Mouse (Mus musculus): Measurements from ENCODE around the gene Dnajc25. TPM values are rescaled to one million over a fixed set of nuclear protein-coding genes. Genes with fewer than 3 reads are reported as not detected.

The Dnajc25 gene
- total and polyA plus RNA-seq, 3 experiments = 5.3 to 22.1 (median 18.1) TPM

GRCm38 (mm10) chr4:58989303-58989898 lies 5.5 kb upstream of the Dnajc25 start:
- Histone ChIP-seq H3K9ac (ENCODE audit: low read depth, low read length) (no peak overlapping the region), H3K4me1 (ENCODE audit: control insufficient read depth, insufficient read depth, low read length) (peaks cover 1% of the 10 kb centered on the region; the same call in 1 of the 2 replicates), H3K79me2 (replicated peaks; ENCODE audit: control insufficient read depth, insufficient read depth, low read length) (no peaks in the 10 kb centered on the region), H3K36me3 (ENCODE audit: control insufficient read depth, insufficient read depth, low read length) (no peaks in the 10 kb centered on the region), H3K4me3 (no peak overlapping the region), H3K27me3 (ENCODE audit: control insufficient read depth, insufficient read depth, low read length) (no peaks in the 10 kb centered on the region), H3K27ac (no peak overlapping the region)
- intact Hi-C loops (cut with DNase I) = loop anchor here (5.0 kb wide), 1 partner anchor 198 kb away; the partner anchor contains the start of gene Ugcg
- 68% methylated on average over 7 of the region's 7 CpGs for WGBS
- DNase-seq = no peak
- TF ChIP-seq POLR2A (IDR thresholded peaks at IDR 0.05; ENCODE audit: insufficient read depth, low read depth, low read length) (no peak), CTCF (IDR thresholded peaks at IDR 0.05) (no peak), EP300 (IDR thresholded peaks at IDR 0.05; ENCODE audit: insufficient read depth, low read depth, low read length) (no peak)

- H3K27me3 ChIP-seq (ENCODE audit: control insufficient read depth, insufficient read depth, low read length) = no peaks in the 10 kb centered on the region
- H3K79me2 ChIP-seq (replicated peaks; ENCODE audit: control insufficient read depth, insufficient read depth, low read length) = no peaks in the 10 kb centered on the region
- intact Hi-C loops (cut with DNase I) = no loop called here
- H3K4me3 ChIP-seq = no peak overlapping the region
- H3K9ac ChIP-seq (ENCODE audit: low read depth, low read length) = no peak overlapping the region
- H3K4me1 ChIP-seq (ENCODE audit: control insufficient read depth, insufficient read depth, low read length) = no peaks in the 10 kb centered on the region
- DNase-seq = no peak
- 87% methylated on average over 17 of the region's 17 CpGs for WGBS
- H3K36me3 ChIP-seq (ENCODE audit: control insufficient read depth, insufficient read depth, low read length) = no peaks in the 10 kb centered on the region
- no peak for TF ChIP-seq EP300 (IDR thresholded peaks at IDR 0.05; ENCODE audit: insufficient read depth, low read depth, low read length)
- TF ChIP-seq CTCF (IDR thresholded peaks at IDR 0.05) = no peak
- no peak for TF ChIP-seq POLR2A (IDR thresholded peaks at IDR 0.05; ENCODE audit: insufficient read depth, low read depth, low read length)
- no peak overlapping the region for H3K27ac ChIP-seq
Measured at GRCm38 (mm10) chr4:58990609-58991434, 4.0 kb upstream of the Dnajc25 start.

- WGBS = 56% methylated on average over 5 of the region's 5 CpGs
- intact Hi-C loops (cut with DNase I) = no loop called here
- no peak for TF ChIP-seq EP300 (IDR thresholded peaks at IDR 0.05; ENCODE audit: insufficient read depth, low read depth, low read length)
- Histone ChIP-seq H3K27ac (no peak overlapping the region), H3K27me3 (ENCODE audit: control insufficient read depth, insufficient read depth, low read length) (no peaks in the 10 kb centered on the region), H3K79me2 (replicated peaks; ENCODE audit: control insufficient read depth, insufficient read depth, low read length) (no peaks in the 10 kb centered on the region), H3K36me3 (ENCODE audit: control insufficient read depth, insufficient read depth, low read length) (no peaks in the 10 kb centered on the region), H3K4me3 (no peak overlapping the region), H3K9ac (ENCODE audit: low read depth, low read length) (no peak overlapping the region), H3K4me1 (ENCODE audit: control insufficient read depth, insufficient read depth, low read length) (no peaks in the 10 kb centered on the region)
- no peak for DNase-seq
Measured at GRCm38 (mm10) chr4:58992195-58992594, 2.7 kb upstream of the Dnajc25 start.

- intact Hi-C loops (cut with DNase I) = no loop called here
- 56% methylated on average over 8 of the region's 8 CpGs for WGBS
- no peak for DNase-seq
- Histone ChIP-seq H3K27ac (no peak overlapping the region), H3K36me3 (ENCODE audit: control insufficient read depth, insufficient read depth, low read length) (no peaks in the 10 kb centered on the region), H3K79me2 (replicated peaks; ENCODE audit: control insufficient read depth, insufficient read depth, low read length) (no peaks in the 10 kb centered on the region), H3K9ac (ENCODE audit: low read depth, low read length) (no peak overlapping the region), H3K4me3 (no peak overlapping the region), H3K4me1 (ENCODE audit: control insufficient read depth, insufficient read depth, low read length) (no peaks in the 10 kb centered on the region), H3K27me3 (ENCODE audit: control insufficient read depth, insufficient read depth, low read length) (no peaks in the 10 kb centered on the region)
- no peak for TF ChIP-seq CTCF (IDR thresholded peaks at IDR 0.05)
- TF ChIP-seq POLR2A (IDR thresholded peaks at IDR 0.05; ENCODE audit: insufficient read depth, low read depth, low read length) = no peak
- no peak for TF ChIP-seq EP300 (IDR thresholded peaks at IDR 0.05; ENCODE audit: insufficient read depth, low read depth, low read length)
Measured at GRCm38 (mm10) chr4:58995251-58995693, 410 bp downstream of the Dnajc25 start.

GRCm38 (mm10) chr4:58997081-58997480 lies 2.2 kb downstream of the Dnajc25 start:
- intact Hi-C loops (cut with DNase I) = no loop called here
- TF ChIP-seq EP300 (IDR thresholded peaks at IDR 0.05; ENCODE audit: insufficient read depth, low read depth, low read length) = no peak
- no peak for TF ChIP-seq POLR2A (IDR thresholded peaks at IDR 0.05; ENCODE audit: insufficient read depth, low read depth, low read length)
- no peak for TF ChIP-seq CTCF (IDR thresholded peaks at IDR 0.05)
- Histone ChIP-seq H3K36me3 (ENCODE audit: control insufficient read depth, insufficient read depth, low read length) (no peaks in the 10 kb centered on the region), H3K27me3 (ENCODE audit: control insufficient read depth, insufficient read depth, low read length) (no peaks in the 10 kb centered on the region), H3K27ac (no peak overlapping the region), H3K79me2 (replicated peaks; ENCODE audit: control insufficient read depth, insufficient read depth, low read length) (no peaks in the 10 kb centered on the region), H3K4me3 (no peak overlapping the region), H3K4me1 (ENCODE audit: control insufficient read depth, insufficient read depth, low read length) (no peaks in the 10 kb centered on the region), H3K9ac (ENCODE audit: low read depth, low read length) (no peak overlapping the region)
- 54% methylated on average over 5 of the region's 5 CpGs for WGBS
- DNase-seq = no peak

GRCm38 (mm10) chr4:58998688-58999087 lies 3.8 kb downstream of the Dnajc25 start:
- no peak overlapping the region for H3K9ac ChIP-seq (ENCODE audit: low read depth, low read length)
- intact Hi-C loops (cut with DNase I) = loop anchor here (1.0 kb wide), 1 partner anchor 13 kb away; no protein-coding TSS in a partner anchor
- no peak for DNase-seq
- H3K79me2 ChIP-seq (replicated peaks; ENCODE audit: control insufficient read depth, insufficient read depth, low read length) = no peaks in the 10 kb centered on the region
- H3K36me3 ChIP-seq (ENCODE audit: control insufficient read depth, insufficient read depth, low read length) = no peaks in the 10 kb centered on the region
- 78% methylated on average over 1 of the region's 1 CpGs for WGBS
- H3K27ac ChIP-seq = no peak overlapping the region
- no peaks in the 10 kb centered on the region for H3K27me3 ChIP-seq (ENCODE audit: control insufficient read depth, insufficient read depth, low read length)
- H3K4me3 ChIP-seq = no peak overlapping the region
- TF ChIP-seq EP300 (IDR thresholded peaks at IDR 0.05; ENCODE audit: insufficient read depth, low read depth, low read length) (no peak), POLR2A (IDR thresholded peaks at IDR 0.05; ENCODE audit: insufficient read depth, low read depth, low read length) (no peak), CTCF (IDR thresholded peaks at IDR 0.05) (no peak)
- H3K4me1 ChIP-seq (ENCODE audit: control insufficient read depth, insufficient read depth, low read length) = no peaks in the 10 kb centered on the region

All from heart, adult 2 months (tissue).